Mouse (Mus musculus) ES-E14 (cell line): ENCODE results near the gene Tia1.

Source experiments
- CHD2 ChIP-seq: IDR thresholded peaks from 2 replicates; pipeline ENCODE4 v1.6.1; 2014; ENCODE audit warnings: mild to moderate bottlenecking, low read depth, low read length, inconsistent platforms
- HCFC1 ChIP-seq: IDR thresholded peaks from 2 replicates; pipeline ENCODE4 v1.6.1; 2012; ENCODE audit warnings: low read length, inconsistent platforms, borderline replicate concordance; ENCODE audit not compliant: insufficient read depth
- MAFK ChIP-seq: IDR thresholded peaks from 2 replicates; pipeline ENCODE4 v1.6.1; 2014; ENCODE audit warnings: mild to moderate bottlenecking, low read depth, low read length, inconsistent platforms; ENCODE audit not compliant: insufficient read depth
- ZC3H11A ChIP-seq: IDR thresholded peaks from 2 replicates; pipeline ENCODE4 v1.6.1; 2012; ENCODE audit warnings: low read depth, mild to moderate bottlenecking, inconsistent platforms, low read length, borderline replicate concordance
- ZNF384 ChIP-seq: IDR thresholded peaks from 2 replicates; pipeline ENCODE4 v1.6.1; 2012; ENCODE audit warnings: low read depth, low read length, inconsistent platforms

- TF ChIP-seq CHD2 = no peak
- no peak for TF ChIP-seq ZC3H11A
- no peak for TF ChIP-seq HCFC1
- no peak for TF ChIP-seq ZNF384
- TF ChIP-seq MAFK = no peak
Measured at GRCm38 (mm10) chr6:86373556-86373955, 30.5 kb upstream of the Tia1 start.
